Mouse (Mus musculus) kidney, embryonic 16.5 days (tissue): ENCODE measurements around the gene Nvl. TPM values are rescaled to one million over a fixed set of nuclear protein-coding genes. Genes with fewer than 3 reads are reported as not detected.

Experiments used
- ATAC-seq: fragments of 200-750 bp; cut with Nextera tagmentation; 2 replicates; pipeline ENCODE4 v1.8.0; 2017; ENCODE audit warnings: moderate TSS enrichment; ENCODE audit not compliant: low FRiP score, low TSS enrichment
- H3K27ac ChIP-seq: fragments of 300-500 bp; sonication (generic); 2 replicates; pipeline ENCODE4 v1.5.1; 2014; ENCODE audit warnings: low read length
- H3K27me3 ChIP-seq: fragments of 300-500 bp; sonication (generic); 2 replicates; pipeline ENCODE4 v1.6.1; 2014; ENCODE audit warnings: low read length, control low read depth, mixed read lengths; ENCODE audit not compliant: insufficient read depth
- H3K36me3 ChIP-seq: fragments of 300-500 bp; sonication (generic); 2 replicates; pipeline ENCODE4 v1.6.1; 2014; ENCODE audit warnings: low read length, control low read depth, mixed read lengths; ENCODE audit not compliant: insufficient read depth
- H3K4me1 ChIP-seq: fragments of 300-500 bp; sonication (generic); 2 replicates; pipeline ENCODE4 v1.6.1; 2014; ENCODE audit warnings: low read length, control low read depth, mixed read lengths; ENCODE audit not compliant: insufficient read depth
- H3K4me2 ChIP-seq: fragments of 300-500 bp; sonication (generic); replicated peaks from 2 replicates; pipeline ENCODE4 v1.6.1; 2014; ENCODE audit warnings: low read depth, low read length
- H3K4me3 ChIP-seq: fragments of 300-500 bp; sonication (generic); 2 replicates; pipeline ENCODE4 v1.5.1; 2014; ENCODE audit warnings: mild to moderate bottlenecking, low read length
- H3K9ac ChIP-seq: fragments of 300-500 bp; sonication (generic); replicated peaks from 2 replicates; pipeline ENCODE4 v1.6.1; 2014; ENCODE audit warnings: low read length
- H3K9me3 ChIP-seq: fragments of 300-500 bp; sonication (generic); 2 replicates; pipeline ENCODE4 v1.6.1; 2016; ENCODE audit warnings: low read length, control low read depth
- WGBS: fragments of 180-500 bp; shearing (Covaris S2); extraction: QIAGEN DNeasy Blood & Tissue Kit; methylation state at CpG from one replicate; pipeline ENCODE4 v1.1.7; 2014; 5-methylcytosine and 5-hydroxymethylcytosine counted together
- polyA plus RNA-seq: library from polyadenylated mRNA; unstranded; fragments of >200 nt; fragmentation: Nextera tagmentation; extraction: Ambion mirVana; gene quantifications from 2 replicates; pipeline ENCODE4 v1.2.1, GENCODE M21; 2015

The Nvl gene
- polyA plus RNA-seq, 1 experiment from 2014 or later, result 32.3 TPM

GRCm38 (mm10) chr1:181084021-181084420 is 60.0 kb downstream of the Nvl start:
- 40% methylated on average over 2 of the region's 2 CpGs for WGBS
- Histone ChIP-seq H3K4me3 (no peak overlapping the region), H3K4me2 (no peak overlapping the region), H3K9ac (no peak overlapping the region), H3K36me3 (no peaks in the 10 kb centered on the region), H3K9me3 (no peaks in the 10 kb centered on the region), H3K27ac (no peak overlapping the region), H3K27me3 (no peaks in the 10 kb centered on the region), H3K4me1 (no peaks in the 10 kb centered on the region)
- no peak for ATAC-seq

- no peak overlapping the region for H3K4me3 ChIP-seq
- H3K4me2 ChIP-seq, result no peak overlapping the region
- 45% methylated on average over 5 of the region's 5 CpGs for WGBS
- H3K36me3 ChIP-seq, result no peaks in the 10 kb centered on the region
- no peaks in the 10 kb centered on the region for H3K4me1 ChIP-seq
- no peak for ATAC-seq
- H3K27ac ChIP-seq, result no peak overlapping the region
- H3K9me3 ChIP-seq, result no peaks in the 10 kb centered on the region
- no peak overlapping the region for H3K9ac ChIP-seq
- H3K27me3 ChIP-seq, result 0 out of 2 replicates have a peak, but pooled peaks cover 2% of the 10 kb centered on the region
These were observed 70.9 kb downstream of the Nvl start for GRCm38 (mm10) chr1:181073075-181073474.

GRCm38 (mm10) chr1:181069671-181070070 is 74.3 kb downstream of the Nvl start:
- H3K27ac ChIP-seq, result no peak overlapping the region
- ATAC-seq, result no peak
- H3K27me3 ChIP-seq, result no peaks in the 10 kb centered on the region
- H3K4me1 ChIP-seq, result no peaks in the 10 kb centered on the region
- 66% methylated on average over 11 of the region's 11 CpGs for WGBS
- H3K9me3 ChIP-seq, result no peaks in the 10 kb centered on the region
- no peaks in the 10 kb centered on the region for H3K36me3 ChIP-seq
- H3K4me3 ChIP-seq, result no peak overlapping the region
- no peak overlapping the region for H3K4me2 ChIP-seq
- no peak overlapping the region for H3K9ac ChIP-seq

GRCm38 (mm10) chr1:181068344-181068743 is 75.7 kb downstream of the Nvl start:
- Histone ChIP-seq H3K4me1 (no peaks in the 10 kb centered on the region), H3K4me2 (no peak overlapping the region), H3K9me3 (no peaks in the 10 kb centered on the region), H3K36me3 (no peaks in the 10 kb centered on the region), H3K4me3 (no peak overlapping the region), H3K9ac (no peak overlapping the region), H3K27me3 (no peaks in the 10 kb centered on the region), H3K27ac (no peak overlapping the region)
- ATAC-seq, result no peak
- WGBS, result 85% methylated on average over 1 of the region's 1 CpGs

DNA sequence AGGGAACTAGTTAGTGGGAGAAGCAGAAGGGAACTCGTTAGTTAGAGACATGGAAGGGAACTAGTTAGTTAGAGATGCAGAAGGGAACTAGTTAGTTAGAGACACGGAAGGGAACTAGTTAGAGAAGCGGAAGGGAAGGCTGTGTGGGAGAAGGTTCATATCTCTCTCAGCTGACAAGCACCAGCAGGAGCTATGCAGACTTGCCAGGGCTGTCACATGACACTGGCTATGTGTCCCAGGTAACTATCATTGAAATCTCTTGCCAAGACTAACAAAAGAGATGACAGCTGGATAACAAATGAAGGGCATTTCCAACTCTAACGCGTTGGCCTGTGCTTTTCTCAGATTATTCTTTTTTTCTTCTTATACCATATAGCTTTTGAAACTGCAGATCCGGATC is 79.4 kb downstream of the Nvl start:
- Histone ChIP-seq H3K4me3 (no peak overlapping the region), H3K4me1 (no peaks in the 10 kb centered on the region), H3K4me2 (no peak overlapping the region), H3K27ac (no peak overlapping the region), H3K9me3 (0 out of 2 replicates have a peak, but pooled peaks cover 4% of the 10 kb centered on the region), H3K36me3 (no peaks in the 10 kb centered on the region), H3K9ac (no peak overlapping the region), H3K27me3 (no peaks in the 10 kb centered on the region)
- WGBS, result 69% methylated on average over 6 of the region's 6 CpGs
- ATAC-seq, result no peak

DNA sequence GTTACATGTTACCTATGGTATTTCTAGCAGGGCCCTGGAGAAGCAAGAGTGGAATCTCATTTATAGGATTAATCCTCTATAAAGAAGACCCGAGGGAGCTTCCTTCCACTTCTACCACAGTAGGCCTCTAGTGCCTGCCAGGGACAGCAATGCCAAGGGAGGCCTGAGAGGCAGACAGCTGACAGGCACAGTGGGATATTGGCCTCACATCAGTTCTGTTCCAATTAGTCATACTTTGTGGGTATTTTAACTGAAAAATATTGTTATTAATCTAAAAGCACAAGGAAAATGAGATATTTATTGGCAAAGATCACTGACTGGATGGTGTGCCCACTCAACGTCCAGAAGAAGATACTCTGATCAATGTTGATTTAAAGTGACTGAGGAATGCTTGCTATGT is 80.0 kb downstream of the Nvl start:
- Histone ChIP-seq H3K9me3 (0 out of 2 replicates have a peak, but pooled peaks cover 4% of the 10 kb centered on the region), H3K27ac (no peak overlapping the region), H3K9ac (no peak overlapping the region), H3K27me3 (no peaks in the 10 kb centered on the region), H3K4me2 (no peak overlapping the region), H3K4me3 (no peak overlapping the region), H3K4me1 (no peaks in the 10 kb centered on the region), H3K36me3 (no peaks in the 10 kb centered on the region)
- 65% methylated on average over 2 of the region's 2 CpGs for WGBS
- no peak for ATAC-seq

- no peak overlapping the region for H3K4me3 ChIP-seq
- H3K27ac ChIP-seq, result no peak overlapping the region
- H3K36me3 ChIP-seq, result no peaks in the 10 kb centered on the region
- H3K9me3 ChIP-seq, result 0 out of 2 replicates have a peak, but pooled peaks cover 4% of the 10 kb centered on the region
- H3K4me1 ChIP-seq, result no peaks in the 10 kb centered on the region
- no peak for ATAC-seq
- no peak overlapping the region for H3K4me2 ChIP-seq
- H3K27me3 ChIP-seq, result no peaks in the 10 kb centered on the region
- WGBS, result 58% methylated on average over 3 of the region's 3 CpGs
- H3K9ac ChIP-seq, result no peak overlapping the region
These were observed 82.1 kb downstream of the Nvl start for GRCm38 (mm10) chr1:181061784-181062485.

GRCm38 (mm10) chr1:181052898-181053297 is 91.1 kb downstream of the Nvl start:
- Histone ChIP-seq H3K4me1 (no peaks in the 10 kb centered on the region), H3K36me3 (no peaks in the 10 kb centered on the region), H3K27ac (no peak overlapping the region), H3K9ac (no peak overlapping the region), H3K4me3 (no peak overlapping the region), H3K9me3 (no peaks in the 10 kb centered on the region), H3K4me2 (no peak overlapping the region), H3K27me3 (no peaks in the 10 kb centered on the region)
- WGBS, result 81% methylated on average over 4 of the region's 4 CpGs
- ATAC-seq, result no peak

- Histone ChIP-seq H3K4me1 (no peaks in the 10 kb centered on the region), H3K27me3 (no peaks in the 10 kb centered on the region), H3K27ac (no peak within 1 kb of the TSS), H3K4me2 (no peak within 1 kb of the TSS), H3K4me3 (no peak within 1 kb of the TSS), H3K9me3 (no peaks in the 10 kb centered on the region), H3K36me3 (no peaks in the 10 kb centered on the region), H3K9ac (no peak within 1 kb of the TSS)
- no peak for ATAC-seq
- 80% methylated on average over 6 of the region's 6 CpGs for WGBS
These were observed 93.1 kb downstream of the Nvl start, which contains the start of gene 9130409I23Rik for GRCm38 (mm10) chr1:181050937-181051336. Gene 9130409I23Rik, plus strand, starts transcription at chr1:181051237.

DNA sequence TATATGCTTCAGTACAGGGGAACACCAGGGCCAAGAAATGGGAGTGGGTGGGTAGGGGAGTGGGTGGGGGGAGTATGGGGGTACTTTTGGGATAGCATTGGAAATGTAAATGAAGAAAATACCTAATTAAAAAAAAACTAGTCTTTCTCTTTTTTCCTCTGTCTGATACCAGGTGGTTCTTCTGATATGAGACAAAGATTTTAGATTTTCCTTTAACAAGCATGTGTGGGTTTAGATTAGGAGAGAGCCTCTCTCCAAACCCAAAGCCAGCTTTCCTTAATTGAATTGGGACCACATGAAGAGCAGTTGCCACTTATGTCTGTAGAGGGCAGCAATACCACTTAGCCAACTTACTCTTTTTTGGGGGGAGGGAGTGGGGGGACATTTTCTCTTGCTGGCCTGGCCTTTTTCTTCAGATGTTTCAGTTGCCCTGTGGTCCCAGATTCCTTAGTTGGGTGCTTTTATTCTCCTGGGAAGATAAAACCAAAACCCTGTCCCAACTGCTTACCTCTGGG is 94.6 kb downstream of the Nvl start:
- no peak overlapping the region for H3K27ac ChIP-seq
- no peak overlapping the region for H3K4me3 ChIP-seq
- H3K4me2 ChIP-seq, result no peak overlapping the region
- H3K4me1 ChIP-seq, result no peaks in the 10 kb centered on the region
- H3K9me3 ChIP-seq, result no peaks in the 10 kb centered on the region
- no peaks in the 10 kb centered on the region for H3K36me3 ChIP-seq
- H3K9ac ChIP-seq, result no peak overlapping the region
- H3K27me3 ChIP-seq, result no peaks in the 10 kb centered on the region
- ATAC-seq, result no peak
